Mouse (Mus musculus) megakaryocyte, adult 5-6 weeks (primary cell): Measurements from ENCODE around the gene Clip3. TPM values are rescaled to one million over a fixed set of nuclear protein-coding genes. Genes with fewer than 3 reads are reported as not detected.
A peak's percentile ranks its signal among the peaks of the same experiment; 100 is the strongest.

Source experiments
- ATAC-seq: 2 replicates; pipeline ENCODE4 v1.8.0; 2016; ENCODE audit warnings: mild to moderate bottlenecking, inconsistent platforms; ENCODE audit not compliant: poor library complexity, severe bottlenecking
- total RNA-seq, 2 experiments: library from RNA; stranded (forward) in 1 of 2; stranded (reverse) in 1 of 2; fragments of 153-499, 151-499 nt in 1 of 2; fragments of 221-1000, 200-1000 nt in 1 of 2; gene quantifications; 2 replicates each; pipeline versions ENCODE4 v1.2.3 to v1.2.4; 2015 to 2017

Clip3 gene
- total RNA-seq (2015) (0.04 TPM in 1 of 2 replicates, not detected in the other), total RNA-seq (2017) (not detected in 2 replicates)

DNA sequence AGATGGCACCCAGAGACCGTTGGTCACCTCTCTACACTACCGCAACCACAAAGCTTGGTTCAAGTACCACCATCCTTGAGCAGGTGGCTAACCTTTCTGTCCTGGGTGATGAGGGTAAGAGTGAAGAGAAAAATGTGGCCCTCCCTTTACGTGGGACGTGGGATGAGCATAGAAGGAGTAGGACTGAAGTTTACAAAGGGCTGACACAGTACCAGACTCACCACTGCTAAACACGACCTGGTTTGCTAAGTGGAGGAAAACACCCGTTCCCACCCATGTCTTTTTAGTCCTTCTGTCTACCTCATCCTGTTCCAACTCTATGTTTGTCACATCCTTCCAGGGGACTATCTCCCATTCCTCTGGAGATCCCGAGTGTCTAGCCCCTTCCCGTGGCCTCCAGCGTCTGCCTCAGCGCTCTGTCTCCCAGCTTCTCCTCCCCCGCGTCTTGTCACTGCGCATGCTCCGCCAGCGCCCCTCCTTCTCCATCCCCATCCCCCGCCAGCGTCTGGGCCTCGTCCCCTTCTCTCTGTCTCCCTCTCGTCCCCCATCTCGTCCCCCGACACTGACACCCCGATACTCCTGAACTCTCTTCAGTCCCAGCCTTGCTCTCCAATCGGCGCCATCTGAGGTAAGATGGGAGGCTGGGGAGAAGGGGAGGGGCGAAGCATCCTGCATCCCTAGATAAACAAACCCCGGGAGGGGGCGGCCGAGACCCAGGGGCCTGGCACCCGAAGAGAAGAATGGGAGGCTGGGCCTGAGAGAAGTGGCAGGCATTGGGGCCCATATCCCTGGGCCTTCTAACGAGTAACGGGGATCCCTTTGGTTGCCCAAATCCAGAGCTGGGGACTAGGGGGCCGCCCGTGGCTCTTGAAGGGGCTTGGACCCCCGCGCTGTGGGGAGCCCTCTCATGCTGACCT, at the start of gene Clip3:
Gene Clip3 (plus strand): TSS at position 514 of the 917 bp plus-strand sequence.
- ATAC-seq: no peak

DNA sequence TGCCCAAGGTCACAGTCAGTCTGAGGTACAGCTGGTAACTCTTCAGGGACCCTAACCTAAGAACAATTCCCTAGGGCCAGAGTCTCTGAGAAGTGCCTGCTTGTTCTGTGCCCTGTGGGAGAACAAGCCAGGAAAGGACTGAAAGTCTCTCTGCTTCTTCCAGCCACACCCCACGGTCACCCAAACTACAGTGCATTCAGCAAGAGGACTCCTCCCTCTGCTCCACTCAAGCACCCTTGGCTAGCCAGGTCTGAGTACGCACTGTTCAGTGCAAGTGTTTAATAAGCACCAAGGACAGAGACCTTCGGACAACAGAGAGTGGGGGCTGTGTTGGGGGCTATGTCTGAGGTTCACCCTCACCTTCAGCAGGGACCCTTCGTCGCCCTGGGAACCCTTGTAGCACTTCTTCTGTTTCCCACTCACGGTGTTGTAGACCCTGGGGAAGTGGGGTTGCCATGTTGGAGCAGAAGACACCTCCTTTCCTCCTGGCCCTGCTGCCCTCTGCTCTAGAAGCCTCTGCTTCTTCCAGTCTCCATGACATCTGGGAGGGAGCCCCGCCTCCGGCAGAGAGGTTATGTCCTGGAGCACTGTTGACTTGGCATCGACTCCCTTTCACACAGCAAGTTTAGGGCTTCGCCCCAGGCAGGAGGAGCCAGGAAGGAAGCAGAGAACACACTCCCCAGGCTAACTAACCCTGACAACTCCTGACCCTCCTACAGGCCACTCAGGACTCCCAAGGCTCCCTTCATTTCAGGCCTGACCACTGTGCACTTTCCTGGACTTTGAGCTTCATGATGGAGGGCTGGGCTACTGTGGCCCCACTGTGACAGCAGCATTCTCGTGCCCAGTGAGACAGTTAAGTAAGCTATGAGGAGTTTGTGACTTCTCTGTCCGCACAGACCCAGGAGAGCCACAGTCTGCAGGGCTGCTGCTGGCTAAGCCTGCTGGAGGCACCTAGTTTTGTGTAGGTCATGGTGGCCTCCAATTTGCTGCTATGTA, 39.3 kb upstream of the Clip3 start:
- ATAC-seq: no peak

DNA sequence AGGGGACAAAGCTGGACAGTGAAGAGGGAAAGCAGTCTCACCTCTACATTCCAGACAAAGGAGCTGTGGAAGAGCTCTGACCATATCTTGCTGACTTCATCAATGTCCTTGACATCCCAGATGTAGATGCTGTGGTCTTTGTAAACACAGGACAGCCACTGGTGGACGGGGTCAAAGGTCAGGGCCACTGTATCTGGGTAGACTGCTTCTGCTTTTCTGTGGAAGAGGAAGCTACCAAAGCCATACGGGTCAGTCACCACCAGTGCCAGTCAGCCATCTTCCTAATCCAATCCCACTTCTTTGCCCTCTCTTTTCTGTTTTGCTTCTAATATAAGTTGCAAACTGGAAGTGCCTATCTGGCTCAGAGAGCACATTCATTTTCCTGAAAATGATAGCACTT, 26.5 kb upstream of the Clip3 start:
- peak; percentile 81 for ATAC-seq

DNA sequence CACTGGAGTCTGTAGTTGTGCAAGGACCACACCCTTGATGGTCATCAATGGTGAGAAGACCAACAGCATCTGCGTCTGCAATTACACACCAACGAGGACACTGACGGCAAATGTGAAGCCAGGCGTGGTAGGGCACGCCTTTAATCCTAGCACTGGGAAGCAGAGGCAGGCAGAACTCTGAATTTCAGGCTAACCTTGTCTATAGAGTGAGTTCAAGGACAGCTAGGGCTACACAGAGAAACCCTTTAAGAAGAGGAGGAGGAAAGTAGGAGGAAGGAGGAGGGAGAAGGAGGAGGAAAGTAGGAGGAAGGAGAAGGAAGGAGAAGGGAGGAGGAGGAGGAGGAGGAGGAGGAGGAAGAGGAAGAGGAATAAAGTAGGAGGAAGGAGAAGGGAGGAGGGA, 26.0 kb upstream of the Clip3 start:
- ATAC-seq: peak; percentile 89

DNA sequence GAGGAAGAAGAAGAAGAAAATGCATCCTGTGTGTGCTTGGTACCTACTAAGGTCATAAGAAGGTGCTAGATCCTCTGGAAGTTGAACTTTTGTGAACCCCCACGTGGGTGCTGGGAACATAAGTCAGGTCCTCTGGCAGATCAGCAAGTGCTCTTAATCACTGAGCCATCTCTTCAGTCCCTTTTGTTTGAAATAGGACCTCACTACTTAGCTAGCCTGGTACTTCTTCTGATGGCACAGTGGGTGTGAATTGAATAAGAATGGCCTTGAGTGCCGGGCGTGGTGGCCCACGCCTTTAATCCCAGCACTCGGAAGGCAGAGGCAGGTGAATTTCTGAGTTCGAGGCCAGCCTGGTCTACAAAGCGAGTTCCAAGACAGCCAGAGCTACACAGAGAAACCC, 25.6 kb upstream of the Clip3 start:
- ATAC-seq: no peak

DNA sequence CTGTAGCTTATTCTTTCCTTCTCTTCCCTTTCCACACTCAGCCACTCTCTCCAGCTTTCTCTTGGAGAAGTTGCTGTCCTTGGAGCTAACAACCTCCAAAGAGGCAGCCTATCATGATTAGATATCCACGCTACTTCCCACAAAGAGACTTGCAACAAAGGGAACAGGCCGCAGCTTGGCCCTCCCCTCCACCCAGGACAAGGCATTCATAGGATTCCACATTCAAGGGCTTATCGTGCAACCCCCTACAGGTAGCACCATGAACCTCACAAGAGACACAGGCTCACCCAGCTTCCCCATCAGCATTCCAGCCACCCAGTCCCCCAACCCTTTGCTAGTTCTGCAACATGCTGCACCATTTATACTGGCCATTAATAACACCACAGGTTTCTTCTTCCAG, 24.7 kb upstream of the Clip3 start:
- ATAC-seq: no peak

DNA sequence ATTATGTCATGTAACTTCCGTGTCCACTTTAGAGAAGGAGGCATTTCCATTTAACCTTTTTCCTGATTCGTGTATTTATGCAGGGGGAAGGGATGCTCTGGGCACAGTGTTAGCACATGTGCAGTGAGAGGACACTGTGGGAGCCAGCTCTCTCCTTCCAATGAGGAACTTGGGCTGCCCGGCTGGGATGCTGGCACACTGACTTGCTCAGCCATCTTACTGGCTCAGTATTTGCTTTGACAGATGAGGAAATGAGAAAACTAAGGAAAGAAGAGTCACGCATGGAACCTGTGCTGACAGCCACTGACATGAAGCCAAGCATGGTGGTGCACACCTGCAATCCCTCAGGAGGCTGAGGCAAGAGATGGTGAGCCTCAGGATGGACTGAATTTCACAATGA, 21.9 kb upstream of the Clip3 start:
- ATAC-seq: no peak

DNA sequence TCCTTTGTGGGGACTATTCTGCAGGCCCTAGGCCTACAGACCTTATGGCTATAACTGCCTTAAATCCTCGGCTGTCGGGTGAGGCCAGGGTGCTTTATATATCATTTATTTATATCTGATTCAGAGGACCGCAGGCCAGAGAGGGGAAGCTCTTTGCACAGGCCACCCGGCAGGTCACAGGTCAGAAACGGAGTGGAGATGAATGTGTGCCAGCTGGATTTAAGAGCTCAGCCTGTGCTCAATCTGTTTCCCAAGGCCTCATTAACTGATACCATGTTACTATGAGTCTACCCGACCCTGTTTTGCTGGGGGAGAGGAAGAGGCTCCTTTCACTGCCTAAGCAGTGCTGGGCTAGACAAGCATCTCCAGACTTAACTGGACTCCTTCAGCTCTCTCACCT, 17.1 kb upstream of the Clip3 start:
- no peak for ATAC-seq

DNA sequence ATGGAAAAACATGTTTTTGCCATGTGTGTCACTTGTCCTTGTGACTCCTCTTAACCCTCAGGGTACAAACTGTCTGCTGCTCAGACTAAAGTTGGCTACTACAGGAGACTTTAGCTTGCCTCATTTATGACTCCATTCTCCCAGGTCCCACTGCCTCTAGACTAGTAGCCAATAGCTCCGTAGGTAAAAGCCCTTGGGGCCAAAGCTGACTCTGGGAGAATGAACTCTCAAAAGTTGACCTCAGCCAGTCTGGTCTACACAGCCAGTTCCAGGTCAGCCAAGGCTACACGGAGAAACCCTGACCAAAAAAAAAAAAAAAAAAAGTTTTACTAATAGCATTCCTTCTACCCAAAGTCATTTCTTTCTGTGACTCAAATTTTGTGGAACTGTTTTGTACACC, 12.6 kb upstream of the Clip3 start:
- ATAC-seq: no peak

DNA sequence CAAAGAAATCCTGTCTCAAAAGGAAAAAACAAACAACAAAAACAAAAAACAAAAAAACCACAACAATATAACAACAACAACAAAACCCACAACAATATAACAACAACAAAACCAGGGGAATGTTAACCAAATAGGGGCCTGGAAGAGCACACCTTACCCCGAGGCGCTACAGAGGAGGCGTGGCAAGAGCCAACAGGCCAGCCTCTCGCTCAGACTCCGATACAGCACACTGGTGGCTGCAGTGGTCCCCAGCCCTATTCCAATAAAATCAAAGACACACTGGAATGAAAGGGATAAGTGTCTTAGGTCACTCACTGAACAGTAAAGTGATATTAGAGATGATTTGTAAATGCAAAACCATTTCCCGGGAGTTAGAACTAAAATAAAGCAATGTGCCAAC, 12.0 kb upstream of the Clip3 start:
- ATAC-seq: no peak

DNA sequence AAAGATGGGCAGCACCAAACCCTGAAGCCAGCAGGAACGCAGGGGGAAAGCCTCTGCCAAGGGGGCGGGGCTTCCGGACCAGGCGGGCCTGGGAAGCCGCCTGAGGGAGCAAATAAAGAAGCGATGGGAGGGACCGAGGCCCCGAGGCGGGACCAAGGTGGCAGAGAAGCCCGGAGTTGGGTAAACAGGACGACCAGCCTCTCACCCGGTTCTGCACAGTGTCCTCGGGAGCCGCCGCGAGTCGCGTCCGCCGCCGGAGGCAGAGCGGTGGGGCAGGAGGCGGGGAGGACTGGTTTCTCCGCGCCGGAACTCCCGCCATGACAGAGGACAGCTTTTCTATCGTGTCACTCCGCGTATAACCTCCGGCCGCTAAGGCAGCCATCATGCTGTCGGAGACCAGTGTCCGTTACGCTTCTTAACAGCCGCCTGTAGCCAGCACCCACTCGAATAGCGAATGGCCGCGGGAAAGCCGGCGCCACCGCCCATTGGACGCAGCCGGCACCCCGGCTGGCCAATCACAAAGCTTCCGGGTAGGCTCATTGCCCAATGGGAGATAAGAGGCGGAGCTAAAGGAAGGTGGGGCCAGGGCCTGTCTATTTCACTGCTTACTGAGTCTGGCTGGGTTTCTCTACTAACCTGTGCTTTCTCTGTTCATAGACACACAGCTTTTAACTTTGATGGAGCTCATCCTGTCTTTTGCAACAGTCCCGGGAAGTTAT, 11.4 kb upstream of the Clip3 start, which contains the start of the genes Thap8 and Wdr62:
Gene Thap8 (plus strand): TSS at position 144 of the 719 bp plus-strand sequence.
Gene Wdr62 (minus strand): TSS at position 469 of the 719 bp plus-strand sequence.
- peak; percentile 97 for ATAC-seq

DNA sequence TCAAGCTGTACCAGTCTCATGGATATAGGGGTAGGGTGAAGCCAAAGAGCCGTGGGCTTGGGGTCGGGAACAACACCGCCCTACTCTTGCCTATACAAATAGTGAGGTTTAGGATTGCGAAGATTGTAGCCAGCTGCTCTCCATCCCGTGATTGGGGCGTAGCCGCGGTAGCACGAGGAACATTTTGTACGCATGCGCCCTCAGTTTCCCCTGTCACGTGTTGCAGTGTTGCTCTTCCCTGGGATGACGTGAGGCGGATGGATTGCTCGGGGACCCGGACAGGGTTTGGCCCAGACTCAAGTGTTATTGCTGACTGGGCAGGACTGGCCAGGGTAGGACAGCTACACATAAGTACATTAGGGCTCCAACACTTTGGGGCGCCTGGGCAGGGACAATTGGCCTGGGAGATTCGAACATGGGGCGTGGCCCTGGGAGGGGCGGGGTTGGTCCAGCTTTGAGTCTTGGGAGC, 10.8 kb upstream of the Clip3 start:
- peak; percentile 62 for ATAC-seq

DNA sequence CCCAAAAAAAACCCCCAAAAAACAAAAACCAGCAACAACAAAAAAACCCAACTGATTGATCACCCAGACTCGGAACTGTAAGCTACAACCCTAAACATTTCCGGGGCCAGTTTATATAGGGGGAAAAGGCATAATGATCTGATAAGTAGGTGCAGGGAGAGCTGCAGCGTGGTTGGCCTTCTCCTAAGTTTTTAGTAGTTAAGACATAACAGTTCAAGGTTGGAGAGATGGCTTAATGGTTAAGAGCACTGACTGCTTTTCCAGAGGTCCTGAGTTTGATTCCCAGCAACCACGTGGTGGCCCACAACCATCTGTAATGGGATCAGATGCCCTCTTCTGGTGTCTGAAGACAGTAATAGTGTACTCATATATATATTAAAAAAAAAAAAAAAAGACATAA, 10.0 kb upstream of the Clip3 start:
- ATAC-seq: no peak

DNA sequence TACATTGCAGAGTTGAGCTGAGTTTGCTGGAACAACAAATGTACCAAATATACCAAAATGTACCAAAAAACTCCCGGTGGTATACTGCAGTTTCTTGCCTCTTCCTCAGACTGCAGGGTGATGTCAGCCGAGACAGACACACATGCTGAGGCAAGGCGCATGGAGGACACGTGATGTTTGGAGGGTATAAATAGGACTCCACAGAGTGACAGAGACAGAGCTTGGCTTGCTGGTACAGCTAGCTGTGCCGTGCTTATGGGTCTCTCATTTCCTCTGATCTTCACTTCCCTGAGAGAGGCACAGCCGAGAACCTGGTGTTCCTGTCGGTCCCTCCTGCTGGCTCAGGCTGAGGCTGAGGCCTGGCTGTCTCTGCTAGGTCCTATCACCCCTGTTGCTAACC, 8.8 kb upstream of the Clip3 start:
- ATAC-seq: no peak

DNA sequence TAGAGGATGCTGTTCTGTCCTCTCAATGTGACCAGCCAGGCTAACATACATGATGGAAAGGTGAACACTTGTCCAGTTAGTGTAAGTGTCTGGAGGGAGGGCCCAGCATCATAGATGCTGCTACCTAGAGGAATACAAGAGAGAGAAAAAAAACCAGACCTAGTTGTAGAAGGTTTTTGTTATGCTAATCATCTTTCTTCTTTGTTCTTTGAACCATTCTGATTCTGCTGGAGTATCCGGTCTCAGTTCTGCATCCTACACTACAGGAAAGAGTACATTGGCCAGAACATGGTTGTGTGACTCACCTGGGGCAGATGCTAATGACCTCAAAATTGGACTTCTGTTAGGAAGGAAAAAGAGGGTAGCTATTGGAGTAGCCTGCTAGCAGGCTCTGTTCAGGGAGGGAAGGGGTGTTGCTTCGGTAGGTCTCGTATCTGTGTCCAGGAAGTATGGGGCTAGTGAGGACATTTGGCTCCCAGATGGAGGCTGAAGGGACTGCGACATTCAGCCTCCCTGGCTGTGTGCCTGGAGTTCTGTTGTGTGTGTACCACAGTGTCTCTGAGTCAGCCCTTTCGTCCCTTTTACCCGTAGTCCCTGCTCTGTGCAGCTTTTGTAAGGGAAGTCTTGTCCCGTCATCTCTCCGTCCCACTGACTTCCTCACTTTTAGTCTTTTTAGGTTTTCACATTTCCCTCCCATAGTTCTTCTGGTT, 4.7 kb upstream of the Clip3 start:
- ATAC-seq: no peak

DNA sequence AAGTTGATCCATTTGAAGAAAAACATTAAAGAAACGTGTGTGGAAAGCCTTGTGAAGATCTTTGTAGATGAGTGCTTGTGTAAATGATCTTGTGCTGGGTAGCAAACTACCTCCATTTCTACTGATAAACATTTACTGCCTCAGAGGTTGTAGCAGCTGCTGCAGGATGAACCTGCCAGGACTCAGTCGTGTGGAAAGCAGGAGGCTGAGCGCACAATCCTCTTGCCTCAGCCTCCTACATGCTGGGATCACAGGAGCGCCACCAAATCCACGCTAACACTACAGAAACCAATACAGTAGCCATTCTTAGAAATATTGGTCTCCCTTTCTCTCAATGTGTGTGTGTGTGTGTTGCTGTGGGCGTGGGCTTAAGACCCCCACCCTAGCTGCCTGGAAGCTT, 3.5 kb upstream of the Clip3 start:
- ATAC-seq: no peak

DNA sequence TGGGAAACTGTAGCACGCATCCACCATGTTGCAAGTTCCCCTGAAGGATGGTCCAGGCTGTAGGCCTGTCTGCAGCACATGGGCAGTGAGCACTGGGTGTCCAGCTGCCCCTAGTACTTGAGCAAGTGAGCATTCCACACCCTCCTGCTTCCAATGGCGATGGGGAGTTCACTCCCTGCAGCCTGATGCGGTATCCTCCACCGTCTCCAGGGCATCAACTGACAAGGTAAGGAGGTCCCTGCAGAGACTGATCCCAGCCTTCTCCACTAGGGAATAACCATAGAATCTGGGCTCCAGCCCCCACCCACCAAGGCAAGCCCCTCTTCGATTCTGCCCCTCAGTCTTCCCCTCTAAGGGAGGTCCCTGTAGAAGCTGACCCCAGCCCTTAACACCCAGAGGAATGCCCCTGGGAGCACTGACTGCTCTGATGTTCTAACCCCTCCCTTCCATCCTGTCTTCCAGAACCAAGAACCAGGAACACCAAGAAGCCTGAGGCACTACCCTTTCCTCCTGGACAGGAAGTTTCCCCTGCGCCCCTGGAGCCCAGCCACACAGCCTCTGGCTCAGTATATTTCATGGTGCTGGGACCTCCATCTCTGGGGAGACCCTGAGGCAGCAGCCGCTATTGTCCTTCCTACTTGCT, 2.3 kb upstream of the Clip3 start:
- no peak for ATAC-seq

DNA sequence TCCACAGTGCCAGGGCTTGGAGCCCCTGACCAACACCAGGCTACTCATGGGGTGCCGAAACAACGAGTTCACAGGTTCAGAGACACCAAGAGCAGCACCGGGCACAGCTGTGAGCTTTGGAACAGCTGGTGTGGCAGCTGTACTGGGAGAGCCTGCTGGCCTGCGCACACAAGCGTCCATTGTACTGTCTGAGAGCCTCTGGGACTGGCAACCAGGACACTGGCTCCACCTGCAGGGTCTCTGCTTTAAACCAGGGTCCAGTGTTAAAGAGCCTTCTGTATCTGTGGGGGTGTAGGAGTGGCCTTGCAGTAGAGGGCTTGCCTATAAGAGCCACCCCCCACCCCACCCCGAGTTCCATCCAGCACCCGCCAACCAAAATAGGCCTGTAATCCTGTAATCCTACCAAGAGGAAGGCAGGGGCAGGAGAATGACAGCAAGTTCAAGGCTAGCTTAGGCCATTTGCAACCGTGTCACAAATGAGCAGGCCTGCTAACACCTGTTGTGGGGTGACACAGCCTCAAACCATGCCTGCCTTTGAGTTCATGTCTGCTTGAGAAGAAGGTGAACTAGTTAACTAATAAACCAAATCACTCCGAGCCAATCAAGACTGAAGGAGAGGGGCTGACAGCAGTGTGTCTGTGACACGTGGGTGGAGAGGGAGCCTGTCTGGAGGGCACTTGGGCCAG, 1.7 kb upstream of the Clip3 start:
- no peak for ATAC-seq

DNA sequence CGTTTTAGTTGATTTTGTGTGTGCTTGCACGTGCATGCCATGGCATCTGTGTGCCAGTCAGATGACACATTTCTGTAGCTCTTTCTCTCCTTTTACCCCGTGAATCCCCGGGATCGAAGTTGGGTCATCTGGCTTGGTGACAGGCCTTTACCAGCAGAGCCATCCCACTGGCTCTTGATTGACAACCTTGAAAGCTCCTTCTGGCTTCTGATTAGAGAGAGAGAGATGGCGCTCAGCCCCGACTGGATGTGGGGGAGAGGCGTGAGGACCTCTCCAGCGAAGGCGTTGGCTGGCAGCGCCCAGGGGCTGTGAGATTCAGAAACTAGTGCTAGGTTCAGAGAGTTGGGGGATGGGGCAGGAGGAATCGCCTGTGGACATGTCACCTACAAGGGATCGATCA, 2.3 kb downstream of the Clip3 start:
- no peak for ATAC-seq
